Mouse (Mus musculus) embryo, embryonic 11 days (tissue): ENCODE data around the gene Dnali1.

ENCODE experiments used
- DNase-seq: peaks from one replicate; pipeline ENCODE4 v3.0.0-alpha.2; 2015

Dnali1 gene

DNA sequence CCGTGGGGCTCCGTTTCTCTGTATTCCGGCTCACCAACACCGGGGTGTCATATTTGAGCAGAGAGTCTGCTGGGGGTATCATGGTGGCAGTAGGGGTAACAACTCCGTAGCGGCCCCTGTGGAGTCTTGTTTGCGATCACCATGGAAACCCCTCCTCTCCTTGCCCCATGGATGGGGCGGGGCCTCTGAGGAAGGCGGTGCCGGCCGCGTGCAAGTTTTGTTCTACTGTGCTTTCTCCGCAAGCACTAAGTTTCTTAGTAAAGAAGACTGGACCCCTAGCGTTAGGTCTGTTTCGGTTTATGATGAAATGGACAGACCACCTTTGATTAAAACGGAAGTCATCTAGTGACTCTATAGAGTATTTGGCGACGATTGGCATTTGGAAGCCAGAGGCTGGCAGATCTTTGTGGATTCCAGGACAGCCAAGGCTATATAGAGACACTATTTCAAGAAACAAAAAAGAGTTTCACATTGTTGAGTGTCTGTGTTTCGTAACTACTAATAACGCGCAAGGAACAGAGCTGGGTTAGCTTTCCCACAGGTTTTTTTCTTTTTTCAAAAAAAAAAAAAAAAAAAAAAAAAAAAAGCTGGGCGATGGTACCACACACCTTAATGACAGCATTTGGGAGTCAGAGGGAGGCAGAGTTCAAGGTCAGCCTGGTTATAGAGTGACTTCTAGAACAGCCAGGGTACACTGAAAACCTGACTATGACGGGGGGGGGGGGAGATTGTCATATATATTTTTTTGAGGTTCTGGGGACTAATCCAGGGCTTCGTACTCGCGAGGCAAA lies at the start of gene Dnali1:
Dnali1 (minus strand) TSS at position 187 of the 791 bp plus-strand sequence.
- DNase-seq: peak; percentile 85

- no peak for DNase-seq
Observed at GRCm38 (mm10) chr4:125115081-125115480, 49.6 kb upstream of the Dnali1 start.

DNA sequence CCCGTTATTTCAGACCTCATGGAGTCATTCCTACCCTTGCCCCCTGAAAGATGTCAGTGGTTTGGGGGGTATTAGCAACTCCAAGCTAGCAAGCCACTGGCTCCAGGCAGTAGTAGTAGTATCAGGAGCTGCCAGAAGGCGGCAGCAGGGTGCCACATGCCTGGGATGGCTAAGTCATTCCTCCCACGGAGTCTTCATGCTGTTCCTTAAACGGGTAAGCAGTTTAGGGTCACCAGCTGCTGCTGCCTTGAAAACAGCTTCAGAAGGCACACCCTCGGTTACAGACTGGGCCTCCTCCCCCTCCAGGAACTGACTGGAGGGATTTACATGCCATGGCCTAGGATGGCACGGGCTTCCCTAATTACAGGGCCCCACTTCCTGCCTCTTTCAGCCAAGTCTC lies 49.1 kb upstream of the Dnali1 start:
- DNase-seq: peak; percentile 80

GRCm38 (mm10) chr4:125105354-125105753 lies 39.9 kb upstream of the Dnali1 start:
- DNase-seq: no peak

DNA sequence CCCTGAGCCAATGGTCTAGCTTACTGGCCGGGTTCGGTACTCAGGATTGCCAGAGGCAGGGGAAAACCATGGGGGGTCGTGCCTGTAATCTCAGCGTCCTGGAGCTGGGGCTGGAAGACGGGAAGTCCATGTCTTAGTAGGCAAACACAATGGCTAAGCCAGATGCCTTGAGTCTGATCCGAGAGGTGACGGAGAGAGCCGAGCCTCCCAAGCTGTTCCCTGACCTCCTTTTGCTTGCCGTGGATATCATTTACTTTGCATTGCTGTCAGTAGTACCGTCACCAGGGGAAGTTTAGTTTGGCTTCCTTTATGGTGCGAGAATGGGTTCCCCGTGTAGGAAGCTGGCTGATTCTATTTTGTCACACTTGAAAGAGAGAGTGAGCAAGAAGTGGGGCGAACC lies 35.8 kb upstream of the Dnali1 start:
- DNase-seq: no peak

DNA sequence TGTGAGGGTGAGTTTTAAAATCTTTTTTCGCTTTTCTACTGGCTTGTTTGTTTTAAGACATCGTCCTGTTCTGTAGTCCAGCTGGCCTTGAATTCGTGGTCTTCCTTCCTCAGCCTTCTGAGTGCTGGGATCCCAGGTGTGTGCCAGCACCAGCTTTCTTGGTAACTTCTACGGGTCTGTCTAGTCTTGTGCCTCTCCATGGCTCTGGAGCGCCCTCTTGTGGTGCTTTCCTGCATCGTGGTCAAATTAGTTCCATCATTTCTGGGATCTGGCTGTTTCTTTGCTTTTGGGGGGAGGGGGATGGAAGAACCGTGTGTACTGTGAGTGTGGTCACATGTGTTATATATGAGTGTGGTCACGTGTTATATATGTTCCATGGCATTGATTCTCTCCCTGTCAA lies 34.0 kb upstream of the Dnali1 start:
- DNase-seq: peak; percentile 82

- no peak for DNase-seq
Observed at GRCm38 (mm10) chr4:125097412-125097811, 31.9 kb upstream of the Dnali1 start.

DNA sequence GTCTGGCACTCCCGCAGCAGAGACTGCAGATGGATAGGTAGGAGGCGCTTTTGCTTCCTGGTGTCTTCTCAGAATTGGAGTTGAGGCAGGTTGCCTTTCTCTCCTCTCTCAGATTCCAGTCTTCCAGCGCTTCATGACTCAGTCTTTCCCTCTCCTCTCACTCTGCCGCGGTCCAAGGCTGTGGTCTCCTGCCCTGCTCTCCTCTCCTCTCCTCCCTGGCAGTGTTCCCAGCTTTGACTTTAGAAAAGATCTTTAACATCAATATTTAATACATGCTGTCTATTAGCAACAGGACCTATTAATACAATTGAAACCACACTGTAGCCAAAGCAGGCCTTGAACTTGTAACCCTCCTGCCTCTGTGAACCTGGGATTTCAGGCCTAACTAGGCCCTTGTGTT lies 30.6 kb upstream of the Dnali1 start:
- no peak for DNase-seq

DNA sequence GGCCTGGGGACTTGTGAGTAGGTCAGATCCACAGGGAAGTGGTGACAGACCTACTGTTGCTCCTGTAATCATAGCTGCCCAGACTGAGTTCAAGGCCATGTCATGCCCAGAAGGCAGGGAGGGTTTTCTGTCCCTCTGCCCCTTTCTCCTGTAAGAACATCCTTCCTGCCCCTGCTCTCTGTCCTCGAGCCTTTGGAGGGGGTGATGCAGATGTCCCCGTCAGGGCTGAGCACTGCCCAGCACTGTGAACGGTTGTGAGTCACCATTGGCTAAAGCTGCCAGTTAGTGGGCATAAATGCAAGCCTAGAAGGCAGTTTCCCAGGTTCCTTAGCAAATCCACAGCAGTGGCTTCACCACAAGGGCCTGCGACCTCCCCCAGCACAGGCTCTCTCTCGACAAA lies 27.5 kb upstream of the Dnali1 start:
- DNase-seq: no peak

GRCm38 (mm10) chr4:125085346-125085841 lies 19.9 kb upstream of the Dnali1 start:
- DNase-seq: peak; percentile 87

DNA sequence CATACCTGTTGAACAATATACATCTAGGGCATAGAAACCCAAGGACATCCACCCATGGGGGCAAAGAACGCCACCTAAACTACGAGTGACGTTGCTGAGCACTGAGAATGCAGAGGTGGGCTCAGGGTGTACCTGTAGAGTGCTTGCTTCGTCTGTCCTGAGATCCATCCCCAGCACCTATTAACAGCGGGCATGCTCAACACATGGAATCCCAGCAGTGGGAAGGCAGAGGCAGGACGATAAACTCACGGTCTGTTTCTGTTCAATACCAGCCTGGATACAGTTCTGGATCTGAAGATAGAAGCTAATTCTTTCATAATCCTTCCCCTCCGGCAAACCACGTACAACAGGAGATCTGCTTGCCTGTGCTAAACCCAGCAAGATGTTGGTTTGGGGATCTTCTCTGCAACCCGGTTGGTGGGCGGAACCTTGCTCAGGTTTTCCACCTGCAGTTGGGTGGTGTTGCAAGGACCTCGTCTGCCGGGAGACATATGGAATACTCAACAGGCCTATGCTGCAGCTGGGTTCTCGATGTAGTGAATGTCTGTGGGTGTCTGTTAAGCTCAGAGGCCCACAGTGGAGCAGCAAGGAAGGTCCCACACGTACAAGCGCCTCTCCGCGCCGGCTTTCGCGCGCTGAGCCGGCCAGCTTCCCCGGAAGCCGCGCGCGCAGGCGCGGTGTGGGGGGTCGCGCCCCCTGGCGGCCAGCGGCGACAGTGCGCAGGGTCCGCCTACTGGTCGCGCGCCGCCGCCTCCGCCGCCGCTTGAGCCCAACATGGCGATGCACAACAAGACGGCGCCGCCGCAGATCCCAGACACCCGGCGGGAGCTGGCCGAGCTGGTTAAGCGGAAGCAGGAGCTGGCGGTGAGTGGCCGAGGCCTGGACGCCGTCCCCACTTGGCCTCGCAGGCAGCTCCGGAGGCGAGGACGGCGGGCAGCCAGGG lies 19.2 kb upstream of the Dnali1 start, which contains the start of gene Meaf6:
Meaf6 (plus strand) TSS at position 732 of the 943 bp plus-strand sequence.
- peak; percentile 93 for DNase-seq

DNA sequence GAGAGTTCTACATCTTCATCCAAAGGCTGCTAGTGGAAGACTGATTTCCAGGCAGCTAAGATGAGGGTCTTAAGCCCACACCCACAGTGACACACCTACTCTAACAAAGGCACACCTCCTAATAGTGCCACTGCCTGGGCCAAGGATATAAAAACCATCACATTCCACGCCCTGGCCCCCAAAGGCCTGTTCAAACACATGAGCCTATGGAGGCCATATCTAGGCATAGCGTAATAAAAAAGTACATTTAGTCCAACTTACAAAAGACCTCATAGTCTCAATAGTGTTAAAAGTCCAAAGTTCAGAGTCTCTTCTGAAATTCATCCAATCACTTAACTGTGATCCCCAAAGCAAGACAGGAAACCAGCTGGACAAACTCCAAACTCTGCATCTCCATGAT lies 13.2 kb upstream of the Dnali1 start:
- DNase-seq: no peak

DNA sequence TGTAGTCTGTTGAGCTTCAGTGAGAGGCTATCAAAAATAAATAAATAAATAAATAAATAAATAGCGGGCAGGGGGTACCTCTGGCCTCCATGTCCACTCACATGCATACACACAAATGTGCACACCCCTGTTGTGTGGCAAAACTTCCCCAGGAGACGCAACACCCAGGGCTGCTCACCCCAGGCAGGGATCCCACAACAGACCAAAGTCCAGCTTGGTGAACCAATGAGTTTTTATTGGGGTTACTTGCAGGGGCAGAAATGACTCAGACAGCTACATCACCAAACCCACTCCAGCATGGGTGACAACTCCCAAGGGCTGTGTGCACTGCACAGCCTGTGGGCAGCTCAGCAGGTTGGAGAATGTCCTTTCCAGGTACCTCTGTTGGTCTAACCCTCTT lies 12.2 kb upstream of the Dnali1 start:
- no peak for DNase-seq

- DNase-seq: peak; percentile 98
Observed at GRCm38 (mm10) chr4:125066490-125067370, 1.2 kb upstream of the Dnali1 start, which contains the start of gene Snip1. Gene Snip1 (plus strand): TSS chr4:125066672.

DNA sequence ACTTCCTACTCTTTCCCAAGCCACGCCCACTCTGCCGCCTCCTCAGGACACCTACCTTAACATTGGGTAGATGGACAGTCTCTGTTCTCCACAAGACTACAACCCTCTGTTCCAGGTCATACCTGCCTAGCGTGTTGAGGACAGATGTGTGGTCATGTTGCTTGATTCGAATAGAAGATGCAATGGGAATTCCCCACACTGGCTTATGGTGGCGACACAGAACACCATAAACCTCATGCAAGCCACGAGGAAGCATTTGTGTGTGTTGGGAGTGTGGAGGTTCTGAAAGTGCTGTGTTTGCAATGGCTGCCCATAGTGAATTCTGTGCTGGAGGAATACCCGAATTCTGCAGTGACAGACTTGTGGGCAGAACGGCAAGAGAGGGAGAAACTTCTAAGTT lies 1.7 kb downstream of the Dnali1 start:
- DNase-seq: no peak

DNA sequence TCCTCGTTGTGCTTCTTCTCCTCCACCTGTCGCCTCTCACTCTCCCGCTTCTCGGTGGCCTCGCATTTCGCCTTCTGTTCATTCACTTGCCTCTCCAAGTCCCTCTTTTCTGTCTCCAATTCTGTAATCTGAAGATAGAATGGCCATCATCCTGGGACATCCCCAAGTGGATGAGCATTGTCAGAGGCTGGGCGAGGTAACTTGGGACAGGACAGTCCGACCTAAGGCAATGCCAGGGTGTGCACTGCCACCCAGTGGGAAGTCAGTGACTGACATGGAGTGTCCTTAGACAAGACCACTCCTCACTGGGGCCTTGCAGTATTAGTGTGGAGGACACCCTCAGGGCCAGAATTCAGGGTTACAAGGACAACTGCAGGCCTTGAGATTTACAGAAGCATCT lies 6.5 kb downstream of the Dnali1 start:
- peak; percentile 86 for DNase-seq

DNA sequence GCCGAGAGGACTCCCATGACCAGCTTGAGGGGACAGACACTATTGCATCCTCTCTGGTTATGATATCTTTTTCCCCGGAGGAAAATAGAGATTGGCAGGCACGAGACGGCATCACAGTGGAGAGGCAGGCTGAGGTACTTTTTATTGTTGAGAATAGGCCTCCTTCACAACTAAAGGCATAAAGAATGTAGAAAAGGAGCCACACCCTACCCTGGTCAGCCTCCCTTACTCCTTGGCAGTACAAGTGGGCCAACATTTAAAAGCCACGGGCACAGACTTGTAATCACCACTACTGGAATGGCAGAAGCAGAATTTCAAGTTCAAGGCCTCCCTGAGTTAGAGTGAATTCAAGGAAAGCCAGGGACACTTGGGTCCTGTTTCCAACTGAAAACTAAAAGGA lies 7.5 kb downstream of the Dnali1 start:
- DNase-seq: no peak

DNA sequence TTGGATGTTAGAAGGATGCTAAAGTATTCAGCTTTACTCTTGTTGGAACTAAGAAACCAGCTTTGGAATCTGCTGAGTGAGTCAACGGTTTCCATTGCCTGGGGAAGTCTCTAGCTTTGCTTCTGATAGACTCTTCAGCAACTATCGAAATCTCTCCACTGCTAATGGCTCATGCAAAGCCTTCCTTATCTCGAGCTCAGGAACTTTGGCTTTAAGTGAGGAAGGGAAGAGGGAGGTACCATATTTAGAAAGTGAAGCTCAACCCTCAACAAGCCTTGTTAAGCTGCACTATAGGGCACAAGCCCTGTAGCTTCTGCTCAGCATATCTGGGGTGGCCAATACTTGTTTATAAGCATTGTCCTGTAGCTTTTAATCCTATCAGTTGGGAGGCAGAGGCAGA lies 8.2 kb downstream of the Dnali1 start:
- no peak for DNase-seq

DNA sequence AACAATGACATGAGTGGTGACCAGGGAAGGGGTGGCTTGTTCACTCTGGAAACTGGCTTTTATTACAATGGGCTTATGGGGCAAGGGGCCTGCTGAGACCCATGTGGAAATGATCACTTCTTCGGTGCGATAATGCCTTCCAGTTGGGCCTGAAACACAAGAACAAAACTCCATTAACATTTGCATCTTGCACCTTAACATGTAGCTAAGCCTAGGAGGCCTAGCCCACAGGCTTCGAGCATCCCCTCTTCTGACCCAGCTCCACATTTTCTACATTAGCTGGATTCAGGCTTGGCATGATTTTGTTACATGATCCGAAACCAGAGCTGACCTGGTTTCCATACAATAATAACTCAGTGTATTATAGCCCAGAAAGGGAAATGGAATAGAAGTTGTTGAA lies 9.0 kb downstream of the Dnali1 start:
- peak; percentile 18 for DNase-seq

- DNase-seq: no peak
Observed at GRCm38 (mm10) chr4:125055385-125055784, 10.1 kb downstream of the Dnali1 start.

DNA sequence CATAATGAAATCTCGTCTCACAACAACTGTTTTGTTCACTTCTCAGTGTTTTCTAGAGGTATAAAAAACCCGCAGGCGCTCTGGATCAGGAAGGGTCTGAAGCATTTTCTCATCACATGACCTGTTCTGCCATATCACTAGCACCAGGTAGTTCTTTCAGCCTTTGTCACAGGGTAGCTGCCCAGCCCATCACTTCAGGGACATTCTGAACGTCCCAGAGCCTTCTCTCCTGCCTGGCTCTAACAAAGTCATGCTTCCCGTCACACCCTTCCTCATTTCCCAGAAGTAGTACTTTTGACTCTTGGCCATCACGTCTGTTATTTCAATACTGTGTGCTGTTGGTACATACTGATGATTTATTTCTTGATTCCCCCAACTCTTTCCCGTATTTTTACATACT lies 21.0 kb downstream of the Dnali1 start:
- DNase-seq: no peak

- no peak for DNase-seq
Observed at GRCm38 (mm10) chr4:125034341-125034740, 31.2 kb downstream of the Dnali1 start.
